Mouse (Mus musculus) ES-E14 (cell line): ENCODE results near the gene Nos3. TPM values are rescaled to one million over a fixed set of nuclear protein-coding genes. Genes with fewer than 3 reads are reported as not detected.

Experiments
- DNase-seq: peaks from one replicate; pipeline ENCODE4 v3.0.0-alpha.2; 2013; ENCODE audit warnings: low read depth, low spot score
- H3K27ac ChIP-seq: 2 replicates; pipeline ENCODE4 v1.5.1; 2012; ENCODE audit warnings: low read depth, mild to moderate bottlenecking, low read length, moderate library complexity, mixed read lengths; ENCODE audit not compliant: poor library complexity, insufficient read depth, severe bottlenecking
- H3K36me3 ChIP-seq: 2 replicates; pipeline ENCODE4 v1.6.1; 2012; ENCODE audit warnings: mild to moderate bottlenecking, low read length, moderate library complexity, mixed read lengths; ENCODE audit not compliant: control insufficient read depth, poor library complexity, insufficient read depth, severe bottlenecking
- H3K4me1 ChIP-seq, 2 experiments: fragments of 150-350 bp in 1 of 2; sonication (generic) in 1 of 2; 2 replicates each; pipeline ENCODE4 v1.6.1; 2012; ENCODE audit warnings: low read length in 2 of 2, mild to moderate bottlenecking in 1 of 2, mixed read lengths in 1 of 2; ENCODE audit not compliant: control insufficient read depth in 2 of 2, insufficient read depth in 2 of 2, poor library complexity in 1 of 2
- H3K4me3 ChIP-seq, 2 experiments: fragments of 150-350 bp in 1 of 2; sonication (generic) in 1 of 2; 2 replicates each; pipeline ENCODE4 v1.5.1; 2012; ENCODE audit warnings: low read length in 2 of 2, low read depth in 1 of 2, mild to moderate bottlenecking in 1 of 2, mixed read lengths in 1 of 2; ENCODE audit not compliant: insufficient read depth in 1 of 2, poor library complexity in 1 of 2, severe bottlenecking in 1 of 2
- H3K9ac ChIP-seq: 2 replicates; pipeline ENCODE4 v1.6.1; 2012; ENCODE audit warnings: low read depth, mild to moderate bottlenecking, low read length, mixed read lengths; ENCODE audit not compliant: poor library complexity, insufficient read depth, severe bottlenecking
- H3K9me3 ChIP-seq: fragments of 150-350 bp; sonication (generic); 2 replicates; pipeline ENCODE4 v1.6.1; 2012; ENCODE audit warnings: low read depth, mild to moderate bottlenecking, low read length; ENCODE audit not compliant: control insufficient read depth, insufficient read depth
- CHD2 ChIP-seq: IDR thresholded peaks from 2 replicates; pipeline ENCODE4 v1.6.1; 2014; ENCODE audit warnings: mild to moderate bottlenecking, low read depth, low read length, inconsistent platforms
- HCFC1 ChIP-seq: IDR thresholded peaks from 2 replicates; pipeline ENCODE4 v1.6.1; 2012; ENCODE audit warnings: low read length, inconsistent platforms, borderline replicate concordance; ENCODE audit not compliant: insufficient read depth
- MAFK ChIP-seq: IDR thresholded peaks from 2 replicates; pipeline ENCODE4 v1.6.1; 2014; ENCODE audit warnings: mild to moderate bottlenecking, low read depth, low read length, inconsistent platforms; ENCODE audit not compliant: insufficient read depth
- ZC3H11A ChIP-seq: IDR thresholded peaks from 2 replicates; pipeline ENCODE4 v1.6.1; 2012; ENCODE audit warnings: low read depth, mild to moderate bottlenecking, inconsistent platforms, low read length, borderline replicate concordance
- ZNF384 ChIP-seq: IDR thresholded peaks from 2 replicates; pipeline ENCODE4 v1.6.1; 2012; ENCODE audit warnings: low read depth, low read length, inconsistent platforms
- in situ Hi-C, 2 experiments: fragments of 600-800 bp; cut with MboI; formaldehyde crosslinking; loops; one replicate each; pipeline ENCODE4 v1.15.1; 2025; ENCODE audit warnings: low sequenced_read_pairs in 2 of 2, inconsistent platforms in 1 of 2; ENCODE audit not compliant: unreplicated experiment in 2 of 2
- total RNA-seq: library from RNA; depleted of rRNA; stranded (reverse); fragments of 300-350 nt; gene quantifications from 2 replicates; pipeline ENCODE4 v1.2.3, GENCODE M21; 2012

Gene Nos3
- total RNA-seq, 1 experiment, result 2.2 TPM

GRCm38 (mm10) chr5:24374666-24375328, 10.2 kb downstream of the Nos3 start:
- in situ Hi-C loops, result no loop called here
- Histone ChIP-seq H3K9me3 (no peaks in the 10 kb centered on the region), H3K36me3 (no peaks in the 10 kb centered on the region), H3K4me1 (peaks cover 0 to 9% of the 10 kb centered on the region in 2 experiments; a peak in 1 of 4 replicates), H3K4me3 (no peak overlapping the region), H3K9ac (no peak overlapping the region), H3K27ac (no peak overlapping the region)
- no peak for TF ChIP-seq HCFC1
- TF ChIP-seq ZC3H11A, result no peak
- TF ChIP-seq ZNF384, result no peak
- TF ChIP-seq CHD2, result no peak
- TF ChIP-seq MAFK, result no peak
- no peak for DNase-seq

GRCm38 (mm10) chr5:24378700-24379099, 14.1 kb downstream of the Nos3 start:
- H3K27ac ChIP-seq, result no peak overlapping the region
- in situ Hi-C loops, result no loop called here

GRCm38 (mm10) chr5:24379501-24379900, 14.9 kb downstream of the Nos3 start:
- H3K9ac ChIP-seq, result no peak overlapping the region
- H3K27ac ChIP-seq, result no peak overlapping the region
- H3K9me3 ChIP-seq, result no peaks in the 10 kb centered on the region
- H3K4me3 ChIP-seq, result no peak overlapping the region
- no peak for TF ChIP-seq ZNF384
- no peak for TF ChIP-seq CHD2
- no peak for TF ChIP-seq MAFK
- no peak for TF ChIP-seq ZC3H11A
- no peak for TF ChIP-seq HCFC1
- in situ Hi-C loops, result no loop called here
- no peak for DNase-seq
- H3K4me1 ChIP-seq, result peaks cover 2 to 14% of the 10 kb centered on the region in 2 experiments; a peak in 1 of 4 replicates
- H3K36me3 ChIP-seq, result no peaks in the 10 kb centered on the region

More at GRCm38 (mm10) chr5:24378700-24379099, 14.1 kb downstream of the Nos3 start:
- TF ChIP-seq ZNF384 (no peak), HCFC1 (no peak), CHD2 (no peak), ZC3H11A (no peak), MAFK (no peak)
- no peaks in the 10 kb centered on the region for H3K9me3 ChIP-seq
- H3K9ac ChIP-seq, result no peak overlapping the region
- peaks cover 0 to 14% of the 10 kb centered on the region in 2 experiments; a peak in 1 of 4 replicates for H3K4me1 ChIP-seq
- H3K4me3 ChIP-seq, result no peak overlapping the region
- DNase-seq, result no peak
- H3K36me3 ChIP-seq, result no peaks in the 10 kb centered on the region

DNA sequence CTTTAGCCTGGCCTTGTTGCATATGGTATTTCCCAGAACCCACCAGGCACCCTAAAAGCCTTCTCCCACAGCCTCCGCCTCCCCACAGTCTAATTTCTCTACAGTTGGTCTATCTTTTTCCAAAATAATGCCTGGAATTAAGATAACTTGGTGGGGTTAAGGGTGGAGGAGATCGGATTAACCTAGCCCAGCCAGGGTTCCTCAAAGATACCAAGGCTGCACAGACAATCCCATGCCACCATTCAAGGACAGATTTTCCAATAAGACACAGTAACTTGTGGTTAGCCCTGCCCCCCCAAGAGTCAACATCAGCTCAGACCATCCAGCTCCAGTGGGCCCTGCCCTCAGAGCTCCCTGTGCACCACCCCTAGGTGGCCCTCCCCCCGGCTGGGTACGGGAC, 15.9 kb downstream of the Nos3 start:
- no peaks in the 10 kb centered on the region for H3K36me3 ChIP-seq
- no peak overlapping the region for H3K9ac ChIP-seq
- no peak overlapping the region for H3K4me3 ChIP-seq
- no peak for DNase-seq
- no peaks in the 10 kb centered on the region for H3K9me3 ChIP-seq
- H3K4me1 ChIP-seq, result peaks cover 2 to 14% of the 10 kb centered on the region in 2 experiments; a peak in 1 of 4 replicates
- TF ChIP-seq HCFC1, result no peak
- TF ChIP-seq ZNF384, result no peak
- TF ChIP-seq ZC3H11A, result no peak
- TF ChIP-seq CHD2, result no peak
- no peak for TF ChIP-seq MAFK
- H3K27ac ChIP-seq, result no peak overlapping the region
- in situ Hi-C loops, result no loop called here

DNA sequence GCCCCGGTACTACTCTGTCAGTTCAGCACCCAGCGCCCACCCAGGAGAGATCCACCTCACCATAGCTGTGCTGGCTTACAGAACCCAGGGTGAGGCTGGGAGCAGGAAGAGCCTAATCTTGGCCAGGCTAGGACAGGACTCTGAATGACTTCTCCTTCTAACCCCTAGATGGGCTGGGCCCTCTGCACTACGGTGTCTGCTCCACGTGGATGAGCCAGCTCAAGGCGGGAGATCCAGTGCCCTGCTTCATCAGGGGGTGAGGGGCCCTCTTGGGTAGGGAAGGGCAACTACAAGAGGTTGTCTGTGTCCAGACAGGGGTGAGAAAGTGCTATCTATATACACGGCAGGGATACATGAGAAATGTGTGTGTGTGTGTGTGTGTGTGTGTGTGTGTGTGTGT, 16.9 kb downstream of the Nos3 start:
- TF ChIP-seq HCFC1 (no peak), CHD2 (no peak), MAFK (no peak), ZC3H11A (no peak), ZNF384 (no peak)

More for the DNA sequence above, 16.9 kb downstream of the Nos3 start:
- peaks cover 2 to 14% of the 10 kb centered on the region in 2 experiments; a peak in 1 of 4 replicates for H3K4me1 ChIP-seq
- H3K27ac ChIP-seq, result no peak overlapping the region
- in situ Hi-C loops, result no loop called here
- H3K36me3 ChIP-seq, result no peaks in the 10 kb centered on the region
- no peak overlapping the region for H3K4me3 ChIP-seq
- DNase-seq, result no peak
- H3K9me3 ChIP-seq, result no peaks in the 10 kb centered on the region
- H3K9ac ChIP-seq, result no peak overlapping the region
